Mouse (Mus musculus): ENCODE data around the gene Pbx1.

Pbx1 gene

DNA sequence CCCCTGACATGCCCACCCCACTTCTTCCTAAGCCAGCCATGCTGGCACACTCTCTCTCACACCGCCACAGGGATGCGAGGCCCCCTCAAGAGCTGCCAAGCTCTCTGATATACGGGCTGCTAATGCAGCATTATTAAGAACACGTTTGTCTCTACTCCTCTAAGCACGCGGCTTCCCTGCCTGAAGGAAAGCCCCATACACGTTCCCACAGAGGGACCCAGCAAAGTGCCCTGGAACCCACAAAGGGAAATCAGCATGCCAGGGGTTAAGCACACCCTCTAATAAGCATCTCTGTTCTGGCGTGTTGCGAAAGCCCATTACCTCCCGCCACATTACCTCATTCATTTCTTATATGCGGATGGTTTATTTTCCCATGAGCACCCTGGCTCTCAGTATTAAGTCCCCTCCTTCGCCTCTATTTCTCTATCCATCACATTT lies 132.1 kb downstream of the Pbx1 start:
- no peak for DNase-seq (ENCODE audit: low spot score)

- DNase-seq (ENCODE audit: low spot score): no peak
These were observed 132.9 kb downstream of the Pbx1 start for GRCm38 (mm10) chr1:168299181-168299580.

DNA sequence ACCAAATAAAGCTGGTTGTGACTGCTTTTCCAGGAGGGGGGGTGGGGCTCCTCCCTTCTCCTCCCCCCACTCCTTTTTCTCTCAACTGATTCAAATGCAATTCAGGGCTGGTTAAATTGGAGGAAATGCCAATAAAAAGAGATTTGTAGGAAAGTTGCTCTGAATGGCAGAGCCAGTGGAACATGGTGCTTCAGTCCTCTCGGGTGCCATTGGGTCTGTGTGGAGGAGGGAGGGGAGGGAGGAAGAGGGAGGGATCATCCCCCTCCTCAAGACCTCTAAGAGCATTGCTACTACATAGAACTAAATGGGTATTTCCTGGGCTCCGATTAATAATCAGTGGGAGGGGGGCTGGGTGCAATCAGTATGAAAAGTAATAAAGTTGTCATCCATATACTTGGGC lies 135.8 kb downstream of the Pbx1 start:
- DNase-seq (ENCODE audit: low spot score): no peak

DNA sequence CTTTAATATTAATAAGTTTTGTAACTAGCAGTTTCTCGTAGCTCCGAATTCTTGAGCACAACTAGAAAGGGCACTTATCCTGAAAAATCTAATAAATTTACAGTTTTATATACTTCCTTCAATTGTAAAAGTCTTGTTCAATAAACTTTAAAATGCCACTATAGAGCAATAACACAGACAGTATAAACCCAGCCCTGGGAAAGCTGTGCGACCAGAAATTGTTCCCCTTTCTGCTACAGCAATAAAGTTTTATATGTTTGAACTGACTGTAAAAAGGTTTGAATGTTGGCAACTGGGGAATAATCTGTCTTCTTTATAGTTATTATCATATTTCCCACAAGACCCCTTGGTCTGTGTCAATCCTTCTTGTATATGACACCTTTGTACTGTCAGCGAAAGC lies 136.3 kb downstream of the Pbx1 start:
- no peak for DNase-seq (ENCODE audit: low spot score)

DNA sequence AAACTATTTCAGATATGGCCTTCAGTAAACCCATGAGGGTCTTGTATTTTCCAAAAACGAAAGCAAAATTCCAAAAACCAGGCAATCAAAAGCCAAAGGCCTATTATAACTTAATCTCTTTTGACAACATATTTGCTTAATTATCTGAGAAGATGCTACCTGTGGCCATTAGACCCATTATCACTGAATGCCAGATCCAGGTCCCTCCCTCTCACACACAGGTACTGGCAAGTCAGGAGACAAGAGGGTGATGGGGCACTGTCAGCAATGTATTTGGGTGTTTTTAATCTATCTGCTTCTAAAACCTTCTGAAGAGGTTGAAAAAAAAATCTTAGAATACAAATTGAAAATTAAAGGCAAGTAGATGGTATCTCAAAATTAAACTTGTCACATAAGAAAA lies 138.4 kb downstream of the Pbx1 start:
- DNase-seq (ENCODE audit: low spot score): no peak

DNA sequence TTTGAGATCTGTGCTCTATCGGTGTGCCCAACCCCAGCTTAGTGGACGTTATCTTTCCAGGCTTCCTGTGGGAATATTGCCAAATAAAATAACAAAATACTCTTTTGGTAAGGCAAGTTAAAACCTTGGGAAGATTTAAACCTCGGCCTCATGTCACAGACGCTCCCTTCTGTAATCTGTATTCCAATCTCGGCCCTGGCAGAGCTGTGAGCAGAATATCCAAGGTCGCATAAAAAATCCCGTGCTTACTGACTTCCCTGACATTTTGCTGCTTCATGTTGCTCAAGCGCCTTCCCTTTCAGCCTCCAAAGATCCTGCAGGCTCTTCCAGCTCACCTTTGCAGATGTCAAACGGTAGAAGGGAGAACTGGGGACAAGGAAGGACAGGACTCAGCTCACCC lies 140.0 kb downstream of the Pbx1 start:
- DNase-seq (ENCODE audit: low spot score): peak; percentile 34

DNA sequence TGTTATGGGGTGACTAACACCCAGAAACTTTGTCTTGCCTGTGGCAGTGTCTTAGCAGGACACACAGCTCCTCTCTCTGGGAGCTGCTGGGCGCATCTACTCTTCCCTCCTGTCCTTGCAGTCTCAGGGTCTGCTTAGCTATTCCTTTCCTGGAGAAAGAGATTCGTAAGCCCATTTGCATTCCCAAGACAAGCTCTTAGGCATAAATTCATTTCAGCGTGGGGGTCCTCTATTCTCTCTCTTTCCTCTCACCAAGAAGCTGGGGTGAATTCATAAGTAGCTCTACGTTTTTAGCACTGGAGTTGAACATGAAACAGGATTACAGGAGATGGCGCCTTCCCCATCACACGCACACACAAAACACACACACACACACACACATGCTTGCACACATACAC lies 140.4 kb downstream of the Pbx1 start:
- DNase-seq (ENCODE audit: low spot score): no peak

- peak; percentile 56 for DNase-seq (ENCODE audit: low spot score)
These were observed 140.9 kb downstream of the Pbx1 start for GRCm38 (mm10) chr1:168291001-168291642.

DNA sequence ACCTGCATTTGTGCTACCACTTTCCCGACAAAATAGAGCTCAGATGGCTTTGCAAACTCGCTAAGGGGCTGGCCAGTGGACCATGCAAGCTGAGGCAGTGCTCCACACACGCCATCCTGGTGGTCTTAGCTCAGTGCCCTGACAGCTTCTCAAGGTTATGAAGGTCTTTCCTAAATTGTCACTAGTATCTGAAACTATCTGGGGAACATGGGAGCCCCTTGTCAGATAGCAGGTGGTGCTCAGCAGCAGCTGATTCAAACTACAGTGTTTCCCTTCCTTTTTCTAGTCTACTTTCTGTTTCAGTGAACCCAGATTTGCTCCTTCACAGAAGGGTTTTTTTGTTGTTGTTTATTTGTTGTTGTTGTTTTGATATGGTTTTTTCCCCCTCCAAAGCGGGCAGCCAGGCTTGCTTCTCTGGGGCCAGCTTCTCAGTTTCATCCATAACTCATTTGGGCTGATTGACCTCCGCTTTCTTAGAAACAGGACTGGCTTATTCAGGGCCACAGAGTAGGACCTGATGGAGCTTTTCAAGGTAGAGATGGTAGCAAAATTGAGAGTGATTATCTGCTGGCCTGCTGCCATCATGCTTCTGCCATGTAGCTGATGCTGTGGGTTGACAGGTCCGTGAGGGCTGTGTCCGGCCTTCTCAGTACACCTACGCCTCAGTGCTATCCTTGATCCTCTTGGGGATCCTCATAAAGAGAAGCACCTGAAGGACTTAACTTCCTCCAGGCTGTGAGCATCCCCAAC lies 141.7 kb downstream of the Pbx1 start:
- no peak for DNase-seq (ENCODE audit: low spot score)

GRCm38 (mm10) chr1:168288891-168289545 lies 143.1 kb downstream of the Pbx1 start:
- DNase-seq (ENCODE audit: low spot score): no peak

DNA sequence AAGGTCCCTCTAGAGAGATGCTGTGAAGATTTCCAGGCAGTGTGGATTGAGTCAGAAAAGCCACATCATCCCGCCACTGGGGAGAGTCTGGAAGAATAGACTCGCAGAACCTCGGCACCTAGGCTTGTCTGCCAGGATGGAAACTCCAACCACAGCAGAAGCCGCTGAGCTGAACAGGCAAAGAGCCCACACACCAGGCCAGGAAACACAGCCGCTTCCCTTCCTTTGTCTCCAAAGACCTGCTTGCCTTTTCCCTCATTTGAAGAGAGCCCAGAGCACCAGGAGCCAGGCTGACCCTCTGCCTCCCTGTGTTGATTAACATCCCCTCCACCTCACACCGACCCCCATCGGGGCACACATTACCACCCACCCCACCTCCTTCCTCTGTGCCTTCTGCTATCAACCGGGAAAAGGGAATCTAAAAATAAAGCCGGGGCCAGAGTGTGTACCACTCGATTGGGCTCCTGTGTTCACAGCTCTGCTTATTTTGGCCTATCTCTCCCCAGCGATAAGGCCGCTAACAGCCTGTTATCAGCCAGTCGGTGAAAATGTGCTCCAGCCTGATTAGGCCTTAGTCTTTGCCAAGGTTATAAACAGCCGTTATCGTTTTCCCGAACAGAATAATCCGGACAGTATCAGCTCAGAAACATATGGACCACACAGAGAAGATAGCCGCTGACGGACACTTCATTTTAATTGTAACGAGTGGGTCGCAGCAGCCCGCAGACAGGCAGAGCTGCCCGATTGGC lies 144.1 kb downstream of the Pbx1 start:
- peak; percentile 55 for DNase-seq (ENCODE audit: low spot score)

GRCm38 (mm10) chr1:168286862-168287650 lies 145.0 kb downstream of the Pbx1 start:
- DNase-seq (ENCODE audit: low spot score): no peak

DNA sequence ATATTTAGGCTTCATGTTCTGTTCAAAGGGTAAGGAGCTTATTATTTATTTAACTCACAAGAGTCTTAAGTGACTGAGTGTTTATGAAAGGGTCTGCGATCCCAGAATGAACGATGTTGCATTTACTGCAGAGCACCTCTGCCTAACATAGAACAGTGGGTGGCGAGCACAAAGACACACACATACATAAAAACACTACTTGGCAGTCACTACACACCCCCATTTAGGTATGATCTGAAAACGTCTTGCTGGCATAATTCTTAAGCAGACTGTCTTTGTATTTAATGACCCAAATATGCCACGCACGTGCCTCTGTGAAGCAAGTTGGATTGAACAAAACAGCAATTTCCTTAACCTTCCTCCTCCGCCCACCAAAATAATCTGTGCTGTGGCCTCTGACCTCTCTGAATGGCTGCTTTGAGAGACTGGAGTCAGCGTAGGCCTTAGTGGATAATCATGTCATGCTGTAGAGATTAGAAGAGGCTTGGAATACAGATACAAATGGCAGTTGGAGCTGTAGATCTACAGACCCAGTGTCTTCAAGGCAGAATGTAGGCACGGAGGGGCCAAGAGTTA lies 147.4 kb downstream of the Pbx1 start:
- DNase-seq (ENCODE audit: low spot score): no peak

DNA sequence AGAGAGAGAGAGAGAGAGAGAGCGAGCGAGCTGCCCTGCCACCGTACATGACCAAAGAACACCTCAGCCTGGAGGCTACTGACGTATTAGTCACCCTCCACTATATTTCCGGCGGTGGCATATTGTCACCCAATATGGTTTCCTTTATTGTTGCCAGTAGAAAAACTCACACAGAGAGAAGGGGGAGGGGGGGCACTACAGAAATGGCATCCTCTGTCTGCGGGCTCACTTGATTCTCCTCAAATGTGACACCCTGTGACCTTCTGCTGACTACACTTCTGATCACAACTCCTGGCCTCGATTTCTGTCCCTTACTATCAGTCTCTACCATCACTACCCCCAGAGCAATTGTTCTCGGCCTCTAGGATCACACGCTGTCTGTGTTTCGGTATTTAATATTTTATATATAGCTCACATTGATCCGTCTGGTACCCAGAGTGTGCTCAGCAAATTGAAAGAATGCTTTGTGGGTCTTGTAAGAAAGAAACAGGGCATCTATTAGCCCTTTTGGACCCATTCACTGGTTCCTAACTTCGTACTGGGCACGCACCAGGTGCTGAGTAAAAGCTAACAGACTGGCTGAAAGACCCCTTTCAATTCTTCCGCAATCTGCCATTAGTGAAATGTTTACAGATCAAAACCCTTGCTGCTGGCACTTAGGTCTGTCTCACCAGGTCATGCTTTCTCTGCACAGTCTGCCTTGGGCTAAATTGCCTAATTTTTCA lies 148.1 kb downstream of the Pbx1 start:
- no peak for DNase-seq (ENCODE audit: low spot score)

GRCm38 (mm10) chr1:168283421-168283820 lies 148.6 kb downstream of the Pbx1 start:
- DNase-seq (ENCODE audit: low spot score): no peak

DNA sequence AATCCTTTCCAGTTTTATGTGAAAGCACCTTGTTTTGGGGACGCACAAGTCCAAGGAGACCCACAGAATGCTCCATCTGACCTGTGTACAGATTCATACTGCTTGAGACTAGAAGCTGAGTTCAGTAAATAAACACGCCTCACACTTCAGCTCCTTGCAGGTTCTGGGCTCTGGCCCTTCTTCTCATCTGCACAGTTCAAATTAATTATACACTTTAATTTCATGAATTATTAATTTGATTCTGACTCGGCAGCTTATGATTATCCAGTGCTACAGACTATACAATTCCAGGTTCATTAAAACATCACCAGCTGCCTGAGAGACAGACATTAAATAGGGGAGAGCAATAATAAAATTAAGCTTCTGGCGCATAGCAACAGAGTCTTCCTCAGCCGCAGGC lies 156.4 kb downstream of the Pbx1 start:
- DNase-seq (ENCODE audit: low spot score): peak; percentile 28

DNA sequence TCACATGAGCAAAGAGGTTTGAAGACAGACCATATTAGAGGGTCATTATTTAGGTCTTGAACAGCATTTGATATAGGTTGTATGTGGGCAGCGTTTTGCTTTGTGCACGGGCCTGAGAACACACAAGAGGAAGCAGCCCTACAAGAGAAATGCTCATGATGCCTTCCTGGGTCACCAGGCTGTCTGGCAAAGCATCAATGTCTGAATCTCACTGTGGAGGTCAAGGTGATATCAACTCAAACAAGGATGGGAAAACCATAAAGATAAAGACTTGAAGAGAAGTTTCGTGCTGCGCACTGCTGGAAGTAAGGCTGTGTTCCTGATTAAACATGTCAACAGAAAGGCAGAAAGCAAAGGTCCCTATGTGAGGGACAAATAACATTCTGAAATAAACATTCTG lies 157.8 kb downstream of the Pbx1 start:
- no peak for DNase-seq (ENCODE audit: low spot score)

- DNase-seq (ENCODE audit: low spot score): no peak
These were observed 160.0 kb downstream of the Pbx1 start for GRCm38 (mm10) chr1:168272091-168272490.

- DNase-seq (ENCODE audit: low spot score): no peak
These were observed 160.9 kb downstream of the Pbx1 start for GRCm38 (mm10) chr1:168271207-168271606.

DNA sequence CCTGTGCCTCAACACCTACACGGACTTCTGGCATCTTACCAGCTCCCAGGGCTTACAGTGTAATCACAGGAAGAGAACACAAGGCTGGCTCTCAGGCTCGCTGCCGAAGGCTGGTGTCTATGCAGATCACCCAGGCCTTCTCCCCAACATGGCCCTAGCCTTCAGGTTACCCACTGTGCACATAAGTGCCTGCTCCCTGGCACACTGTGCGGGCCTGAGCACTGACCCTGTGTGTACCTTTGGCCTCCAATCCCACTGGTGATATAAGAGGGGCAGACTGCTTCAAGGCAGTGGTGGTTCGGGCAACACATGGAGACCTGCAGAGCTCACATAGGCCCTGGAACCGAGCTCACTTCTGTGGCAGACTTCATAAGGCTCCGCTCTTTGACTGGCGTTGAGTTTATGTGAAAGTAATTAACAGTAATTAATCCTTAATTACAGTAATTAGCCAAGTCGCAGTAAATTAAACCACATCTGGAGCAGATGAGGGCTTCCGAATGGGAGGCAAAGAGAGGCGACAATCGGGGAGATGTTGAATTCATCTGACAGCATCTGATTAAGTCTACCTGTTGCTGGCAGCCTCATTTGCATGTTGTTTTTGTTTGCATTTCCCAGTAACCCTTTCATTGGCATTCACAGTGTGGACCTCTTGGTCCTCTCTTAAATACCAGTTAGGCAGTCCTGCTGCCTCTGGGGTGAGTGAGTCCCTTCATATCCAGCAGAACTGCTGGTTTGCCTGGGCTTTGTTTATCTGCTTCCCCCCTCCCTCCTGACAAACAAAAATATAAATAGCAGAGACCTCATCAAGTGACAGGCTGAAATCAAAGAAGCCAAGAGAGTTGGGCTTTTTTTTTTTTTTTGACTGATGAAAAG lies 163.1 kb downstream of the Pbx1 start:
- DNase-seq (ENCODE audit: low spot score): no peak
